Mouse (Mus musculus) C3H10T1/2 (cell line): Measurements from ENCODE around the gene Gm5150. TPM values are rescaled to one million over a fixed set of nuclear protein-coding genes. Genes with fewer than 3 reads are reported as not detected.

Experiments used
- polyA plus RNA-seq, 2 experiments: library from polyadenylated mRNA; unstranded; fragments of >200 nt; fragmentation: generic; extraction: Trizol; gene quantifications; one replicate each; pipeline ENCODE4 v1.2.1; 2012; ENCODE audit warnings: missing spikeins in 2 of 2

The Gm5150 gene
- polyA plus RNA-seq = not detected

DNA sequence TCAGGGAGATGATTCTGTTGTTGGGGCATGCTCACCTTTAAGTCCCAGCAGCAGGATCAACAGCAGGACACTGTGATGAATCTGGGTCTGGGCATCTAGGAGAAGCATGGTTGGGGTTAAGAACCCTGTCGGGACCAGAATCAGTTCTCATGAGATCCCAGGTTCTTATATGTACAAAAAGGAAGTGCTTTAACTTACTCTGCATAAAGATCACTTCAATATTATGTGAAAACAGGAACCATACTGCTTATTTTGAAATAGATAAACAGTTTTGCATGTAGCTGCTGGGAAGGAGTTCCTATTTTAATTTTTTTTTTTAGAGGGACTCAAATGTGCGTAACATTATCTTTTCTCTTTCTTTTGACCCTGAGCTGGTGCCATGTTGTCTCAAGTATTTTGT lies at the start of gene Gm5150:
Gene Gm5150, minus strand, starts transcription at position 223 of the 400 bp plus-strand sequence.

Other genes starting within 250 kb of the Gm5150 start
- not detected for gene Sirpb1c, start 157.9 kb downstream of the Gm5150 start, polyA plus RNA-seq